16 mouse cellular contexts compared by ENCODE assay signal in genomic region chr19:59466417-59466937, GRCm38 (mm10). TPM values are rescaled to one million over a fixed set of nuclear protein-coding genes. Genes with fewer than 3 reads are reported as not detected.
DNase-seq lines count a peak whose midpoint lies in the region; ATAC-seq lines count a peak whose summit lies in the region.
"Had no signal": no experiment of that assay in that cellular context is flagged by ENCODE, and none has a peak within 500 bp of the region (broad histone marks: within the 10 kb centered on the region; RNA-seq: fewer than 3 reads in every experiment).

No protein-coding gene starts in this region.

- peak overlapping the region; percentile 68 for H3K27ac ChIP-seq in kidney, embryonic 16.5 days (ENCODE audit: low read length)
- H3K27ac ChIP-seq in embryonic facial prominence, embryonic 14.5 days (replicated peaks; ENCODE audit: low read depth, low read length): no peak overlapping the region
- H3K27ac ChIP-seq in forebrain, embryonic 12.5 days: peak overlapping the region; percentile 99
- peak overlapping the region; percentile 76 for H3K27ac ChIP-seq in midbrain, embryonic 13.5 days
- H3K27ac ChIP-seq: heart, embryonic 10.5 days had no signal

- no peak for ATAC-seq in kidney, embryonic 16.5 days (ENCODE audit: low FRiP score, low TSS enrichment)
- no peak for ATAC-seq in embryonic facial prominence, embryonic 14.5 days (ENCODE audit: low read depth)
- no peak for ATAC-seq in forebrain, embryonic 12.5 days (ENCODE audit: low FRiP score)
- ATAC-seq in midbrain, embryonic 13.5 days: no peak
- ATAC-seq in megakaryocyte progenitor cell, adult 5-6 weeks (replicated peaks; ENCODE audit: poor library complexity): no peak
- ATAC-seq: CD4-positive, CD25-positive, alpha-beta regulatory T cell, adult 4 months; inflammation-experienced regulatory T-cells, adult 6 months had no signal

- WGBS in kidney, embryonic 16.5 days: 4% methylated on average over 6 of the region's 6 CpGs
- WGBS in embryonic facial prominence, embryonic 14.5 days: 11% methylated on average over 6 of the region's 6 CpGs
- WGBS in forebrain, embryonic 12.5 days: 2% methylated on average over 6 of the region's 6 CpGs
- WGBS in midbrain, embryonic 13.5 days: 1% methylated on average over 6 of the region's 6 CpGs

- no peak for DNase-seq in kidney, adult 8-10 months
- no peak for DNase-seq in embryonic facial prominence, embryonic 14.5 days (ENCODE audit: low spot score)
- DNase-seq in thymus, postnatal 0 days (ENCODE audit: low spot score): no peak
- DNase-seq: gastrocnemius, postnatal 10 days; lung, adult 18-20 months; lung, postnatal 4 days; thymus, adult 2 months had no signal

- no peaks in the 10 kb centered on the region for H3K9me3 ChIP-seq in kidney, embryonic 16.5 days (ENCODE audit: low read length)
- H3K9me3 ChIP-seq in embryonic facial prominence, embryonic 14.5 days (ENCODE audit: control insufficient read depth, low read length): no peaks in the 10 kb centered on the region
- H3K9me3 ChIP-seq in forebrain, embryonic 12.5 days: no peaks in the 10 kb centered on the region
- no peaks in the 10 kb centered on the region for H3K9me3 ChIP-seq in midbrain, embryonic 13.5 days
- H3K9me3 ChIP-seq: heart, embryonic 10.5 days; limb, embryonic 13.5 days had no signal

- peak overlapping the region; percentile 5; the same call in 1 of the 2 replicates for H3K4me3 ChIP-seq in kidney, embryonic 16.5 days (ENCODE audit: low read length)
- 0 out of 2 replicates have a peak overlapping the region, but pooled peaks have one; percentile 0 for H3K4me3 ChIP-seq in embryonic facial prominence, embryonic 14.5 days (ENCODE audit: low read depth, low read length)
- H3K4me3 ChIP-seq in forebrain, embryonic 12.5 days (replicated peaks): peak overlapping the region; percentile 16; the same call in 1 of the 2 replicates
- peak overlapping the region; percentile 7 for H3K4me3 ChIP-seq in midbrain, embryonic 13.5 days (replicated peaks)
- H3K4me3 ChIP-seq: heart, embryonic 10.5 days had no signal

- peaks cover 46% of the 10 kb centered on the region for H3K4me1 ChIP-seq in kidney, embryonic 16.5 days (ENCODE audit: insufficient read depth, low read length)
- H3K4me1 ChIP-seq in embryonic facial prominence, embryonic 14.5 days (ENCODE audit: control insufficient read depth, insufficient read depth, low read length): peaks cover 13% of the 10 kb centered on the region
- H3K4me1 ChIP-seq in forebrain, embryonic 12.5 days: peaks cover 76% of the 10 kb centered on the region
- H3K4me1 ChIP-seq in midbrain, embryonic 13.5 days (replicated peaks): peaks cover 66% of the 10 kb centered on the region

- H3K4me2 ChIP-seq in kidney, embryonic 16.5 days (replicated peaks; ENCODE audit: low read depth, low read length): peak overlapping the region; percentile 58
- peak overlapping the region; percentile 39 for H3K4me2 ChIP-seq in embryonic facial prominence, embryonic 14.5 days (ENCODE audit: low read depth, low read length)
- H3K4me2 ChIP-seq in forebrain, embryonic 12.5 days: peak overlapping the region; percentile 67
- peak overlapping the region; percentile 57 for H3K4me2 ChIP-seq in midbrain, embryonic 13.5 days (replicated peaks)

- peaks cover 93% of the 10 kb centered on the region for H3K27me3 ChIP-seq in kidney, embryonic 16.5 days (ENCODE audit: insufficient read depth, low read length)
- peaks cover 100% of the 10 kb centered on the region for H3K27me3 ChIP-seq in embryonic facial prominence, embryonic 14.5 days (replicated peaks; ENCODE audit: control insufficient read depth, insufficient read depth, low read length)
- H3K27me3 ChIP-seq in forebrain, embryonic 12.5 days: peaks cover 74% of the 10 kb centered on the region
- peaks cover 100% of the 10 kb centered on the region for H3K27me3 ChIP-seq in midbrain, embryonic 13.5 days

- H3K36me3 ChIP-seq in kidney, embryonic 16.5 days (ENCODE audit: insufficient read depth, low read length): no peaks in the 10 kb centered on the region
- H3K36me3 ChIP-seq in embryonic facial prominence, embryonic 14.5 days (ENCODE audit: control insufficient read depth, insufficient read depth, low read length): no peaks in the 10 kb centered on the region
- H3K36me3 ChIP-seq in forebrain, embryonic 12.5 days (replicated peaks): peaks cover 6% of the 10 kb centered on the region; the same call in 1 of the 2 replicates
- H3K36me3 ChIP-seq in midbrain, embryonic 13.5 days: no peaks in the 10 kb centered on the region
- H3K36me3 ChIP-seq: heart, embryonic 10.5 days; limb, embryonic 13.5 days had no signal

- peak overlapping the region; percentile 51 for H3K9ac ChIP-seq in kidney, embryonic 16.5 days (replicated peaks; ENCODE audit: low read length)
- H3K9ac ChIP-seq in embryonic facial prominence, embryonic 14.5 days (ENCODE audit: low read depth, low read length): no peak overlapping the region; the same call in 1 of the 2 replicates
- peak overlapping the region; percentile 42 for H3K9ac ChIP-seq in forebrain, embryonic 12.5 days
- H3K9ac ChIP-seq in midbrain, embryonic 13.5 days (replicated peaks): 0 out of 2 replicates have a peak overlapping the region, but pooled peaks have one; percentile 23

RNA-seq across cellular contexts. Expression of gene Emx2, which starts 8.3 kb away (rescaled TPM):
- polyA plus RNA-seq in kidney, embryonic 16.5 days (2015; fragmentation: Nextera tagmentation; extraction: Ambion mirVana): 29.7 and 38.1 TPM in 2 replicates
- 6.9 and 7.5 TPM in 2 replicates for polyA plus RNA-seq in embryonic facial prominence, embryonic 14.5 days (2014; fragmentation: Nextera tagmentation; extraction: Ambion mirVana)
- 59.0 and 69.4 TPM in 2 replicates for polyA plus RNA-seq in forebrain, embryonic 12.5 days (2016; fragmentation: Nextera tagmentation; extraction: Ambion mirVana)
- 16.3 and 20.3 TPM in 2 replicates for polyA plus RNA-seq in midbrain, embryonic 13.5 days (2015; fragmentation: Nextera tagmentation; extraction: Ambion mirVana)
- not detected in 2 replicates for total RNA-seq in megakaryocyte progenitor cell, adult 5-6 weeks (2015)
- not detected in 2 replicates for total RNA-seq in megakaryocyte progenitor cell, adult 5-6 weeks (2017)
- 0.12 TPM in 1 of 2 replicates, not detected in the other for polyA plus RNA-seq in thymus, postnatal 0 days (2015; fragmentation: Nextera tagmentation; extraction: Ambion mirVana)
- total RNA-seq: heart, postnatal 25 days had no signal
- polyA plus RNA-seq: CD4-positive, CD25-positive, alpha-beta regulatory T cell, adult 4 months; inflammation-experienced regulatory T-cells, adult 6 months; thymus, adult 2 months had no signal
